Mouse (Mus musculus) kidney, embryonic 14.5 days (tissue): ENCODE data around the gene Chad. TPM values are rescaled to one million over a fixed set of nuclear protein-coding genes. Genes with fewer than 3 reads are reported as not detected.
A peak's percentile ranks its signal among the peaks of the same experiment; 100 is the strongest.

ENCODE experiments used
- ATAC-seq: fragments of 200-750 bp; cut with Nextera tagmentation; 2 replicates; pipeline ENCODE4 v1.8.0; 2017; ENCODE audit warnings: moderate number of reproducible peaks, mild to moderate bottlenecking, moderate TSS enrichment, moderate library complexity; ENCODE audit not compliant: low FRiP score, low TSS enrichment
- H3K27ac ChIP-seq: fragments of 300-500 bp; sonication (generic); 2 replicates; pipeline ENCODE4 v1.5.1; 2014; ENCODE audit warnings: low read depth, mild to moderate bottlenecking, low read length, moderate library complexity, mixed read lengths
- H3K27me3 ChIP-seq: fragments of 300-500 bp; sonication (generic); 2 replicates; pipeline ENCODE4 v1.6.1; 2014; ENCODE audit warnings: mild to moderate bottlenecking, low read length; ENCODE audit not compliant: control insufficient read depth, insufficient read depth
- H3K36me3 ChIP-seq: fragments of 300-500 bp; sonication (generic); 2 replicates; pipeline ENCODE4 v1.6.1; 2014; ENCODE audit warnings: low read length, mixed read lengths; ENCODE audit not compliant: control insufficient read depth, insufficient read depth
- H3K4me1 ChIP-seq: fragments of 300-500 bp; sonication (generic); 2 replicates; pipeline ENCODE4 v1.6.1; 2014; ENCODE audit warnings: low read length, mixed read lengths; ENCODE audit not compliant: control insufficient read depth, insufficient read depth
- H3K4me2 ChIP-seq: fragments of 300-500 bp; sonication (generic); replicated peaks from 2 replicates; pipeline ENCODE4 v1.6.1; 2014; ENCODE audit warnings: low read depth, mild to moderate bottlenecking, low read length
- H3K4me3 ChIP-seq: fragments of 300-500 bp; sonication (generic); 2 replicates; pipeline ENCODE4 v1.5.1; 2014; ENCODE audit warnings: mild to moderate bottlenecking, low read length
- H3K9ac ChIP-seq: fragments of 300-500 bp; sonication (generic); 2 replicates; pipeline ENCODE4 v1.6.1; 2014; ENCODE audit warnings: low read depth, mild to moderate bottlenecking, low read length, moderate library complexity
- H3K9me3 ChIP-seq: fragments of 300-500 bp; sonication (generic); 2 replicates; pipeline ENCODE4 v1.6.1; 2016; ENCODE audit warnings: low read length; ENCODE audit not compliant: control insufficient read depth
- WGBS: fragments of 180-500 bp; shearing (Covaris S2); extraction: QIAGEN DNeasy Blood & Tissue Kit; methylation state at CpG from one replicate; pipeline ENCODE4 v1.1.7; 2014; 5-methylcytosine and 5-hydroxymethylcytosine counted together
- polyA plus RNA-seq: library from polyadenylated mRNA; unstranded; fragments of >200 nt; fragmentation: Nextera tagmentation; extraction: Ambion mirVana; gene quantifications from 2 replicates; pipeline ENCODE4 v1.2.1, GENCODE M21; 2014

The Chad gene
- polyA plus RNA-seq, 1 experiment from 2014 or later: not detected

- Histone ChIP-seq H3K4me3 (no peak overlapping the region), H3K27me3 (no peaks in the 10 kb centered on the region), H3K9me3 (no peaks in the 10 kb centered on the region), H3K36me3 (0 out of 2 replicates have a peak, but pooled peaks cover 5% of the 10 kb centered on the region), H3K4me2 (no peak overlapping the region), H3K27ac (no peak overlapping the region), H3K9ac (no peak overlapping the region), H3K4me1 (peaks cover 2% of the 10 kb centered on the region; the same call in 1 of the 2 replicates)
- ATAC-seq: no peak
- WGBS: 84% methylated on average over 12 of the region's 12 CpGs
Measured at GRCm38 (mm10) chr11:94543344-94543743, 21.5 kb upstream of the Chad start.

GRCm38 (mm10) chr11:94543932-94544331, 20.9 kb upstream of the Chad start:
- Histone ChIP-seq H3K27ac (no peak overlapping the region), H3K9ac (no peak overlapping the region), H3K4me3 (no peak overlapping the region), H3K4me2 (peak overlapping the region; percentile 21), H3K4me1 (peaks cover 2% of the 10 kb centered on the region; the same call in 1 of the 2 replicates), H3K27me3 (no peaks in the 10 kb centered on the region), H3K36me3 (0 out of 2 replicates have a peak, but pooled peaks cover 5% of the 10 kb centered on the region), H3K9me3 (no peaks in the 10 kb centered on the region)
- 31% methylated on average over 9 of the region's 9 CpGs for WGBS
- peak; percentile 26; the same call in 1 of the 2 replicates for ATAC-seq

- no peak for ATAC-seq
- Histone ChIP-seq H3K27me3 (no peaks in the 10 kb centered on the region), H3K36me3 (0 out of 2 replicates have a peak, but pooled peaks cover 5% of the 10 kb centered on the region), H3K4me2 (peak overlapping the region; percentile 21), H3K4me3 (no peak overlapping the region), H3K9ac (no peak overlapping the region), H3K4me1 (peaks cover 6% of the 10 kb centered on the region; the same call in 1 of the 2 replicates), H3K27ac (no peak overlapping the region), H3K9me3 (no peaks in the 10 kb centered on the region)
- WGBS: 55% methylated on average over 18 of the region's 18 CpGs
Measured at GRCm38 (mm10) chr11:94544422-94544821, 20.4 kb upstream of the Chad start.

- Histone ChIP-seq H3K36me3 (0 out of 2 replicates have a peak, but pooled peaks cover 5% of the 10 kb centered on the region), H3K4me1 (peaks cover 8% of the 10 kb centered on the region; the same call in 1 of the 2 replicates), H3K9ac (no peak overlapping the region), H3K27me3 (no peaks in the 10 kb centered on the region), H3K4me3 (no peak overlapping the region), H3K4me2 (no peak overlapping the region), H3K9me3 (no peaks in the 10 kb centered on the region), H3K27ac (no peak overlapping the region)
- ATAC-seq: no peak
- WGBS: 91% methylated on average over 5 of the region's 5 CpGs
Measured at GRCm38 (mm10) chr11:94546381-94546780, 18.5 kb upstream of the Chad start.

GRCm38 (mm10) chr11:94547271-94547670, 17.6 kb upstream of the Chad start:
- Histone ChIP-seq H3K4me3 (no peak overlapping the region), H3K4me1 (peaks cover 8% of the 10 kb centered on the region; the same call in 1 of the 2 replicates), H3K9ac (no peak overlapping the region), H3K27me3 (no peaks in the 10 kb centered on the region), H3K27ac (no peak overlapping the region), H3K36me3 (0 out of 2 replicates have a peak, but pooled peaks cover 2% of the 10 kb centered on the region), H3K4me2 (no peak overlapping the region), H3K9me3 (no peaks in the 10 kb centered on the region)
- WGBS: 95% methylated on average over 6 of the region's 6 CpGs
- no peak for ATAC-seq

GRCm38 (mm10) chr11:94548041-94548784, 16.6 kb upstream of the Chad start:
- peak overlapping the region; percentile 72 for H3K9ac ChIP-seq
- 9% methylated on average over 24 of the region's 24 CpGs for WGBS
- H3K4me2 ChIP-seq: peak overlapping the region; percentile 94
- H3K36me3 ChIP-seq: no peaks in the 10 kb centered on the region
- no peaks in the 10 kb centered on the region for H3K27me3 ChIP-seq
- no peaks in the 10 kb centered on the region for H3K9me3 ChIP-seq
- H3K27ac ChIP-seq: no peak overlapping the region
- peaks cover 8% of the 10 kb centered on the region; the same call in 1 of the 2 replicates for H3K4me1 ChIP-seq
- peak; percentile 10; the same call in 1 of the 2 replicates for ATAC-seq
- peak overlapping the region; percentile 61 for H3K4me3 ChIP-seq

- Histone ChIP-seq H3K27ac (peak within 1 kb of the TSS; percentile 77), H3K9me3 (no peaks in the 10 kb centered on the region), H3K36me3 (no peaks in the 10 kb centered on the region), H3K4me3 (peak within 1 kb of the TSS; percentile 61), H3K4me2 (peak within 1 kb of the TSS; percentile 94), H3K9ac (peak within 1 kb of the TSS; percentile 72), H3K27me3 (no peaks in the 10 kb centered on the region), H3K4me1 (peaks cover 8% of the 10 kb centered on the region; the same call in 1 of the 2 replicates)
- 3% methylated on average over 49 of the region's 49 CpGs for WGBS
- peak; percentile 88 for ATAC-seq
Measured at GRCm38 (mm10) chr11:94548888-94549690, 15.8 kb upstream of the Chad start, which contains the start of gene Rsad1. TSS of gene Rsad1 (minus strand) at chr11:94549255.

GRCm38 (mm10) chr11:94549691-94550441, 15.0 kb upstream of the Chad start:
- Histone ChIP-seq H3K27ac (no peak overlapping the region), H3K9ac (no peak overlapping the region), H3K4me3 (no peak overlapping the region), H3K27me3 (no peaks in the 10 kb centered on the region), H3K36me3 (no peaks in the 10 kb centered on the region), H3K4me1 (peaks cover 6% of the 10 kb centered on the region; the same call in 1 of the 2 replicates), H3K4me2 (no peak overlapping the region; the same call in 1 of the 2 replicates), H3K9me3 (no peaks in the 10 kb centered on the region)
- WGBS: 65% methylated on average over 10 of the region's 10 CpGs
- ATAC-seq: 0 out of 2 replicates have a peak, but pooled peaks have one; percentile 15
